Mouse (Mus musculus) thymus, adult 2 months (tissue): ENCODE results near the gene Samd4b. TPM values are rescaled to one million over a fixed set of nuclear protein-coding genes. Genes with fewer than 3 reads are reported as not detected.

Source experiments
- DNase-seq: peaks from one replicate; pipeline ENCODE4 v3.0.0; 2021
- H3K27ac ChIP-seq: fragments of 200-500 bp; 2 replicates; pipeline ENCODE4 v1.5.1; 2012; ENCODE audit warnings: low read length, control low read depth; ENCODE audit not compliant: control insufficient read depth, insufficient read depth
- H3K27me3 ChIP-seq: fragments of 200-500 bp; 2 replicates; pipeline ENCODE4 v1.6.1; 2012; ENCODE audit warnings: mild to moderate bottlenecking, low read length, moderate library complexity, mixed read lengths; ENCODE audit not compliant: control insufficient read depth, insufficient read depth
- H3K36me3 ChIP-seq: fragments of 200-500 bp; 2 replicates; pipeline ENCODE4 v1.6.1; 2012; ENCODE audit warnings: mild to moderate bottlenecking, low read length, moderate library complexity; ENCODE audit not compliant: control insufficient read depth, insufficient read depth
- H3K4me1 ChIP-seq: fragments of 200-500 bp; replicated peaks from 2 replicates; pipeline ENCODE4 v1.6.1; 2012; ENCODE audit warnings: low read length; ENCODE audit not compliant: control insufficient read depth, insufficient read depth
- H3K4me3 ChIP-seq: fragments of 200-500 bp; 2 replicates; pipeline ENCODE4 v1.5.1; 2012; ENCODE audit warnings: mild to moderate bottlenecking, low read length, control low read depth, moderate library complexity; ENCODE audit not compliant: control insufficient read depth, insufficient read depth
- CTCF ChIP-seq: fragments of 200-500 bp; IDR thresholded peaks from 2 replicates; pipeline ENCODE4 v1.5.1; 2012; ENCODE audit warnings: mild to moderate bottlenecking, control low read depth, low read length, moderate library complexity, borderline replicate concordance; ENCODE audit not compliant: control insufficient read depth, poor library complexity, insufficient read depth; ENCODE audit errors: extremely low read depth
- POLR2A ChIP-seq: fragments of 200-500 bp; IDR thresholded peaks from 2 replicates; pipeline ENCODE4 v1.6.1; 2012; ENCODE audit warnings: mild to moderate bottlenecking, low read length, control low read depth, moderate library complexity; ENCODE audit not compliant: control insufficient read depth, poor library complexity, insufficient read depth; ENCODE audit errors: extremely low read depth
- WGBS: fragments of 180-500 bp; shearing (Covaris S2); methylation state at CpG from one replicate; pipeline ENCODE4 v1.1.7; 2018; 5-methylcytosine and 5-hydroxymethylcytosine counted together
- polyA plus RNA-seq: library from polyadenylated mRNA; depleted of rRNA; stranded (reverse); fragments of >200 nt; gene quantifications from 2 replicates; pipeline ENCODE4 v1.2.3, GENCODE M21; 2012

Gene Samd4b
- polyA plus RNA-seq, 1 experiment, result 118 TPM

- TF ChIP-seq CTCF (no peak), POLR2A (no peak)
- Histone ChIP-seq H3K4me1 (peaks cover 22% of the 10 kb centered on the region), H3K4me3 (no peak overlapping the region), H3K27me3 (no peaks in the 10 kb centered on the region), H3K36me3 (no peaks in the 10 kb centered on the region; the same call in 1 of the 2 replicates), H3K27ac (no peak overlapping the region)
- DNase-seq, result no peak
- 93% methylated on average over 5 of the region's 5 CpGs for WGBS
Observed at GRCm38 (mm10) chr7:28572689-28573088, 25.3 kb downstream of the Samd4b start.

- DNase-seq, result no peak
- peaks cover 14% of the 10 kb centered on the region for H3K4me1 ChIP-seq
- 90% methylated on average over 5 of the region's 5 CpGs for WGBS
Observed at GRCm38 (mm10) chr7:28570982-28571682, 26.8 kb downstream of the Samd4b start.

GRCm38 (mm10) chr7:28570291-28570981 lies 27.5 kb downstream of the Samd4b start:
- peaks cover 21% of the 10 kb centered on the region for H3K4me1 ChIP-seq
- no peaks in the 10 kb centered on the region; the same call in 1 of the 2 replicates for H3K36me3 ChIP-seq
- no peak for TF ChIP-seq POLR2A
- no peak for TF ChIP-seq CTCF
- H3K27me3 ChIP-seq, result no peaks in the 10 kb centered on the region
- H3K4me3 ChIP-seq, result no peak overlapping the region
- WGBS, result 91% methylated on average over 12 of the region's 12 CpGs
- H3K27ac ChIP-seq, result no peak overlapping the region
- DNase-seq, result no peak

More at GRCm38 (mm10) chr7:28570982-28571682, 26.8 kb downstream of the Samd4b start:
- Histone ChIP-seq H3K36me3 (no peaks in the 10 kb centered on the region; the same call in 1 of the 2 replicates), H3K27me3 (no peaks in the 10 kb centered on the region), H3K4me3 (no peak overlapping the region), H3K27ac (no peak overlapping the region)
- TF ChIP-seq CTCF, result no peak
- TF ChIP-seq POLR2A, result no peak

GRCm38 (mm10) chr7:28568253-28568652 lies 29.7 kb downstream of the Samd4b start:
- Histone ChIP-seq H3K27me3 (no peaks in the 10 kb centered on the region), H3K27ac (no peak overlapping the region), H3K36me3 (no peaks in the 10 kb centered on the region; the same call in 1 of the 2 replicates), H3K4me3 (no peak overlapping the region), H3K4me1 (peaks cover 20% of the 10 kb centered on the region)
- peak; percentile 72 for DNase-seq
- TF ChIP-seq CTCF (0 out of 2 replicates have a peak, but pooled peaks have one; percentile 73), POLR2A (no peak)

GRCm38 (mm10) chr7:28567539-28567938 lies 30.4 kb downstream of the Samd4b start:
- Histone ChIP-seq H3K27ac (no peak overlapping the region), H3K27me3 (no peaks in the 10 kb centered on the region), H3K4me1 (peaks cover 18% of the 10 kb centered on the region), H3K4me3 (no peak overlapping the region), H3K36me3 (no peaks in the 10 kb centered on the region; the same call in 1 of the 2 replicates)
- 55% methylated on average over 4 of the region's 4 CpGs for WGBS
- no peak for DNase-seq
- TF ChIP-seq POLR2A (no peak), CTCF (no peak)

- TF ChIP-seq CTCF (no peak), POLR2A (no peak)
- peak; percentile 49 for DNase-seq
- peak overlapping the region; percentile 42; the same call in 1 of the 2 replicates for H3K27ac ChIP-seq
- H3K36me3 ChIP-seq, result no peaks in the 10 kb centered on the region; the same call in 1 of the 2 replicates
- 16% methylated on average over 5 of the region's 5 CpGs for WGBS
- peaks cover 30% of the 10 kb centered on the region for H3K4me1 ChIP-seq
- H3K27me3 ChIP-seq, result no peaks in the 10 kb centered on the region
- H3K4me3 ChIP-seq, result no peak overlapping the region
Observed at GRCm38 (mm10) chr7:28565407-28565806, 32.5 kb downstream of the Samd4b start.
